Mouse (Mus musculus) bone marrow, adult 2 months (tissue): ENCODE measurements around the gene Notum. TPM values are rescaled to one million over a fixed set of nuclear protein-coding genes. Genes with fewer than 3 reads are reported as not detected.

ENCODE experiments used
- H3K27ac ChIP-seq: fragments of 200-500 bp; 2 replicates; pipeline ENCODE4 v1.5.1; 2012; ENCODE audit warnings: low read depth, mild to moderate bottlenecking, control low read depth, inconsistent platforms, low read length; ENCODE audit not compliant: control insufficient read depth, poor library complexity, insufficient read depth
- H3K4me1 ChIP-seq: fragments of 200-500 bp; 2 replicates; pipeline ENCODE4 v1.6.1; 2011; ENCODE audit warnings: low read length; ENCODE audit not compliant: control insufficient read depth, insufficient read depth
- H3K4me3 ChIP-seq: fragments of 200-500 bp; replicated peaks from 2 replicates; pipeline ENCODE3; 2011; ENCODE audit warnings: mild to moderate bottlenecking, low read depth, low read length, control low read depth; ENCODE audit not compliant: control insufficient read depth
- CTCF ChIP-seq: fragments of 200-500 bp; IDR thresholded peaks from 2 replicates; pipeline ENCODE4 v1.5.1; 2011; ENCODE audit warnings: low read length, control low read depth; ENCODE audit not compliant: control insufficient read depth, insufficient read depth
- POLR2A ChIP-seq: fragments of 200-500 bp; IDR thresholded peaks from 2 replicates; pipeline ENCODE4 v1.6.1; 2011; ENCODE audit warnings: low read depth, mild to moderate bottlenecking, control low read depth, low read length, borderline replicate concordance; ENCODE audit not compliant: control insufficient read depth
- WGBS: fragments of 180-500 bp; shearing (Covaris S2); methylation state at CpG from one replicate; pipeline ENCODE4 v1.1.7; 2018; 5-methylcytosine and 5-hydroxymethylcytosine counted together
- polyA plus RNA-seq: library from polyadenylated mRNA; stranded (reverse); fragments of >200 nt; gene quantifications from 2 replicates; pipeline ENCODE4 v1.2.4, GENCODE M21; 2011; ENCODE audit warnings: low replicate concordance; ENCODE audit not compliant: missing spikeins, insufficient read depth, insufficient read length

Notum gene
- polyA plus RNA-seq, 1 experiment, result not detected

- H3K27ac ChIP-seq, result no peak overlapping the region
- no peak overlapping the region for H3K4me3 ChIP-seq
- 90% methylated on average over 6 of the region's 6 CpGs for WGBS
- H3K4me1 ChIP-seq, result peaks cover 2% of the 10 kb centered on the region; the same call in 1 of the 2 replicates
- TF ChIP-seq CTCF (no peak), POLR2A (no peak)
Observed at GRCm38 (mm10) chr11:120615167-120615566, 45.8 kb downstream of the Notum start.

- no peak overlapping the region for H3K27ac ChIP-seq
- H3K4me3 ChIP-seq, result no peak overlapping the region
- peaks cover 2% of the 10 kb centered on the region; the same call in 1 of the 2 replicates for H3K4me1 ChIP-seq
- WGBS, result 84% methylated on average over 8 of the region's 8 CpGs
- TF ChIP-seq POLR2A (no peak), CTCF (no peak)
Observed at GRCm38 (mm10) chr11:120613976-120614375, 47.0 kb downstream of the Notum start.

GRCm38 (mm10) chr11:120613481-120613972 lies 47.4 kb downstream of the Notum start:
- Histone ChIP-seq H3K4me1 (peaks cover 2% of the 10 kb centered on the region; the same call in 1 of the 2 replicates), H3K27ac (no peak overlapping the region)

GRCm38 (mm10) chr11:120612763-120613162 lies 48.2 kb downstream of the Notum start:
- Histone ChIP-seq H3K4me3 (no peak overlapping the region), H3K4me1 (peaks cover 2% of the 10 kb centered on the region; the same call in 1 of the 2 replicates), H3K27ac (no peak overlapping the region)
- TF ChIP-seq POLR2A, result no peak
- peak; percentile 95 for TF ChIP-seq CTCF
- WGBS, result 49% methylated on average over 6 of the region's 6 CpGs

More at GRCm38 (mm10) chr11:120613481-120613972, 47.4 kb downstream of the Notum start:
- WGBS, result 88% methylated on average over 10 of the region's 10 CpGs
- TF ChIP-seq POLR2A (no peak), CTCF (no peak)
- H3K4me3 ChIP-seq, result no peak overlapping the region

- H3K27ac ChIP-seq, result no peak overlapping the region
- H3K4me1 ChIP-seq, result no peaks in the 10 kb centered on the region
- 91% methylated on average over 9 of the region's 9 CpGs for WGBS
- no peak overlapping the region for H3K4me3 ChIP-seq
- no peak for TF ChIP-seq POLR2A
Observed at GRCm38 (mm10) chr11:120610477-120611046, 50.4 kb downstream of the Notum start.

GRCm38 (mm10) chr11:120609250-120609649 lies 51.7 kb downstream of the Notum start:
- 66% methylated on average over 8 of the region's 8 CpGs for WGBS
- TF ChIP-seq CTCF (no peak), POLR2A (no peak)
- no peak overlapping the region for H3K4me3 ChIP-seq
- no peak overlapping the region for H3K27ac ChIP-seq
- no peaks in the 10 kb centered on the region for H3K4me1 ChIP-seq

GRCm38 (mm10) chr11:120608241-120609034 lies 52.5 kb downstream of the Notum start, which contains the start of gene Npb:
TSS of gene Npb (plus strand) at chr11:120608477.
- Histone ChIP-seq H3K4me3 (no peak within 1 kb of the TSS), H3K27ac (no peak within 1 kb of the TSS), H3K4me1 (no peaks in the 10 kb centered on the region)
- WGBS, result 18% methylated on average over 45 of the region's 45 CpGs
- no peak for TF ChIP-seq CTCF
- no peak for TF ChIP-seq POLR2A

- Histone ChIP-seq H3K4me3 (no peak overlapping the region), H3K27ac (no peak overlapping the region), H3K4me1 (no peaks in the 10 kb centered on the region)
- no peak for TF ChIP-seq CTCF
- no peak for TF ChIP-seq POLR2A
- WGBS, result 86% methylated on average over 4 of the region's 4 CpGs
Observed at GRCm38 (mm10) chr11:120606764-120607163, 54.2 kb downstream of the Notum start.
